ENCODE assay signal across 8 mouse cellular contexts in the genomic region with DNA sequence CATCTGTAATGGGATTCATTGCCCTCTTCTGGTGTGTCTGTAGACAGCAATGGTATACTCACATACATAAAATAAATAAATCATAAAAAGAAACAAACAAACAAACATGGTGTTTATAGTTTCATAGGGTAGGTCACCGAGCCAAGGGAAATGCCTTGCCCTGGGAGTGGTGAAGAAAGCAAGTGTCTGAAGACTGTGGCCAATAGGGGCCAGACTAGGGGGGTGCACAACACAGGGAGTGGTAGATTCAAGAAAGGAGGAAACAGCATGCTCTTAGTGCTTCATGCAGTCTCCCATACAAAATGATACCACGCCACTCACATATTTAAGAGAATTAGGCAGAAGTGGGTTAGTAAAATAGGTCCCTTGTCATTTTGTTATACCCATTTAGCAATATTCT. TPM values are rescaled to one million over a fixed set of nuclear protein-coding genes. Genes with fewer than 3 reads are reported as not detected.
DNase-seq lines count a peak whose midpoint lies in the region; ATAC-seq and TF ChIP-seq lines count a peak whose summit lies in the region.

No protein-coding gene starts in this region.

- peak overlapping the region; percentile 75 for H3K27ac ChIP-seq in spleen, adult 2 months (ENCODE audit: insufficient read depth, low read length)
- H3K27ac ChIP-seq in limb, embryonic 13.5 days, result no peak overlapping the region
- no peak overlapping the region for H3K27ac ChIP-seq in stomach, embryonic 16.5 days (ENCODE audit: low read length)

- H3K4me3 ChIP-seq in spleen, adult 2 months (ENCODE audit: extremely low read depth, insufficient read depth, insufficient read length), result no peak overlapping the region
- H3K4me3 ChIP-seq in limb, embryonic 13.5 days, result peak overlapping the region; percentile 92
- H3K4me3 ChIP-seq in stomach, embryonic 16.5 days (replicated peaks; ENCODE audit: low read length), result peak overlapping the region; percentile 94

- peaks cover 2% of the 10 kb centered on the region for H3K36me3 ChIP-seq in spleen, adult 2 months (ENCODE audit: control insufficient read depth, insufficient read depth, low read length)
- peaks cover 7% of the 10 kb centered on the region for H3K36me3 ChIP-seq in limb, embryonic 13.5 days
- H3K36me3 ChIP-seq in stomach, embryonic 16.5 days (ENCODE audit: control insufficient read depth, insufficient read depth, low read length), result no peaks in the 10 kb centered on the region

- no peak overlapping the region for H3K9ac ChIP-seq in limb, embryonic 13.5 days
- no peak overlapping the region for H3K9ac ChIP-seq in stomach, embryonic 16.5 days (ENCODE audit: low read length)

- peaks cover 13% of the 10 kb centered on the region for H3K4me1 ChIP-seq in spleen, adult 2 months (ENCODE audit: control insufficient read depth, insufficient read depth, insufficient read length)
- H3K4me1 ChIP-seq in limb, embryonic 13.5 days, result peaks cover 20% of the 10 kb centered on the region
- peaks cover 10% of the 10 kb centered on the region for H3K4me1 ChIP-seq in stomach, embryonic 16.5 days (ENCODE audit: control insufficient read depth, insufficient read depth, low read length)

- H3K9me3 ChIP-seq in limb, embryonic 13.5 days, result no peaks in the 10 kb centered on the region; the same call in 1 of the 2 replicates
- no peaks in the 10 kb centered on the region for H3K9me3 ChIP-seq in stomach, embryonic 16.5 days (replicated peaks; ENCODE audit: control insufficient read depth, low read length)

- H3K27me3 ChIP-seq in spleen, adult 2 months (ENCODE audit: control insufficient read depth, insufficient read depth, low read length), result no peaks in the 10 kb centered on the region
- H3K27me3 ChIP-seq in limb, embryonic 13.5 days, result peaks cover 17% of the 10 kb centered on the region
- no peaks in the 10 kb centered on the region for H3K27me3 ChIP-seq in stomach, embryonic 16.5 days (ENCODE audit: control insufficient read depth, insufficient read depth, low read length)

- no peak for ATAC-seq in CD4-positive, CD25-positive, alpha-beta regulatory T cell, adult 4 months
- ATAC-seq in limb, embryonic 13.5 days (ENCODE audit: low FRiP score, low read depth), result no peak
- ATAC-seq in stomach, embryonic 16.5 days (ENCODE audit: insufficient read depth, low FRiP score), result no peak

- DNase-seq in CD4-positive, CD25-positive, alpha-beta regulatory T cell, adult 2 months (ENCODE audit: low read depth, low spot score), result peak; percentile 14
- DNase-seq in spleen, adult 2 months (ENCODE audit: low read depth in 1 of 2, low spot score in 2 of 2), result peak in 1 of 2 experiments; percentile 4
- no peak for DNase-seq in spleen, adult 12 weeks (ENCODE audit: low spot score)
- DNase-seq in right cerebral cortex, adult 2 months (ENCODE audit: low spot score in 2 of 2), result no peak
- DNase-seq in left cerebral cortex, adult 9 months (ENCODE audit: low spot score in 2 of 2), result no peak

- TF ChIP-seq POLR2A in spleen, adult 2 months (IDR thresholded peaks at IDR 0.05; ENCODE audit: low read depth, low read length), result no peak

- 96% methylated on average over 2 of the region's 2 CpGs for WGBS in spleen, adult 2 months
- 94% methylated on average over 2 of the region's 2 CpGs for WGBS in limb, embryonic 13.5 days
- 96% methylated on average over 2 of the region's 2 CpGs for WGBS in stomach, embryonic 16.5 days

- H3K4me2 ChIP-seq in limb, embryonic 13.5 days (replicated peaks), result peak overlapping the region; percentile 84
- peak overlapping the region; percentile 93 for H3K4me2 ChIP-seq in stomach, embryonic 16.5 days (ENCODE audit: low read depth, low read length)

- TF ChIP-seq CTCF in spleen, adult 2 months (IDR thresholded peaks at IDR 0.05; ENCODE audit: extremely low read depth, insufficient read depth, insufficient read length, insufficient replicate concordance), result no peak

RNA-seq across cellular contexts. Expression of a gene that starts 0.6 kb away (rescaled TPM):
- polyA plus RNA-seq in CD4-positive, CD25-positive, alpha-beta regulatory T cell, adult 4 months (2017; shearing (Covaris generic)), result 10 to 100 TPM; 41.6 to 42.2 TPM
- polyA plus RNA-seq in spleen, adult 2 months (2012; rRNA removed), result 8.9 and 9.2 TPM in 2 replicates
- 95.3 and 96.2 TPM in 2 replicates for polyA plus RNA-seq in limb, embryonic 13.5 days (2015; fragmentation: Nextera tagmentation; extraction: Ambion mirVana)
- polyA plus RNA-seq in stomach, embryonic 16.5 days (2015; fragmentation: Nextera tagmentation; extraction: Ambion mirVana), result 87.6 and 93.5 TPM in 2 replicates

RNA-seq across cellular contexts. Expression of a gene that starts 11.8 kb away (rescaled TPM):
- not detected for polyA plus RNA-seq in CD4-positive, CD25-positive, alpha-beta regulatory T cell, adult 4 months (2017; shearing (Covaris generic))
- polyA plus RNA-seq in spleen, adult 2 months (2012; rRNA removed), result not detected in 2 replicates
- 0.03 TPM in 1 of 2 replicates, not detected in the other for polyA plus RNA-seq in limb, embryonic 13.5 days (2015; fragmentation: Nextera tagmentation; extraction: Ambion mirVana)
- polyA plus RNA-seq in stomach, embryonic 16.5 days (2015; fragmentation: Nextera tagmentation; extraction: Ambion mirVana), result not detected in 2 replicates
